Mouse (Mus musculus) embryonic facial prominence, embryonic 14.5 days (tissue): ENCODE measurements around the gene Exoc6. TPM values are rescaled to one million over a fixed set of nuclear protein-coding genes. Genes with fewer than 3 reads are reported as not detected.

Source experiments
- ATAC-seq: fragments of 200-750 bp; cut with Nextera tagmentation; 2 replicates; pipeline ENCODE4 v1.8.0; 2017; ENCODE audit warnings: low read depth, moderate number of reproducible peaks, moderate TSS enrichment
- DNase-seq: peaks from one replicate; pipeline ENCODE4 v3.0.0-alpha.2; 2015; ENCODE audit warnings: low spot score
- H3K27ac ChIP-seq: fragments of 300-500 bp; sonication (generic); replicated peaks from 2 replicates; pipeline ENCODE4 v1.5.1; 2014; ENCODE audit warnings: low read depth, mild to moderate bottlenecking, low read length, moderate library complexity
- H3K27me3 ChIP-seq: fragments of 300-500 bp; sonication (generic); replicated peaks from 2 replicates; pipeline ENCODE4 v1.6.1; 2014; ENCODE audit warnings: low read length; ENCODE audit not compliant: control insufficient read depth, insufficient read depth
- H3K36me3 ChIP-seq: fragments of 300-500 bp; sonication (generic); 2 replicates; pipeline ENCODE4 v1.6.1; 2014; ENCODE audit warnings: low read length, mixed read lengths; ENCODE audit not compliant: control insufficient read depth, insufficient read depth
- H3K4me1 ChIP-seq: fragments of 300-500 bp; sonication (generic); 2 replicates; pipeline ENCODE4 v1.6.1; 2014; ENCODE audit warnings: antibody characterized with exemption, low read length; ENCODE audit not compliant: control insufficient read depth, insufficient read depth
- H3K4me2 ChIP-seq: fragments of 300-500 bp; sonication (generic); 2 replicates; pipeline ENCODE4 v1.6.1; 2014; ENCODE audit warnings: low read depth, mild to moderate bottlenecking, low read length, moderate library complexity, mixed read lengths
- H3K4me3 ChIP-seq: fragments of 300-500 bp; sonication (generic); 2 replicates; pipeline ENCODE4 v1.5.1; 2014; ENCODE audit warnings: low read depth, mild to moderate bottlenecking, low read length
- H3K9ac ChIP-seq: fragments of 300-500 bp; sonication (generic); 2 replicates; pipeline ENCODE4 v1.6.1; 2014; ENCODE audit warnings: low read depth, mild to moderate bottlenecking, low read length, moderate library complexity, mixed read lengths
- H3K9me3 ChIP-seq: fragments of 300-500 bp; sonication (generic); 2 replicates; pipeline ENCODE4 v1.6.1; 2016; ENCODE audit warnings: low read length; ENCODE audit not compliant: control insufficient read depth
- WGBS: fragments of 180-500 bp; shearing (Covaris S2); extraction: QIAGEN DNeasy Blood & Tissue Kit; methylation state at CpG from one replicate; pipeline ENCODE4 v1.1.7; 2014; 5-methylcytosine and 5-hydroxymethylcytosine counted together
- polyA plus RNA-seq: library from polyadenylated mRNA; unstranded; fragments of >200 nt; fragmentation: Nextera tagmentation; extraction: Ambion mirVana; gene quantifications from 2 replicates; pipeline ENCODE4 v1.2.1, GENCODE M21; 2014

Exoc6 gene
- polyA plus RNA-seq, 1 experiment from 2014 or later, result 10.7 TPM

GRCm38 (mm10) chr19:37579607-37580006, 29.4 kb downstream of the Exoc6 start:
- no peaks in the 10 kb centered on the region for H3K27me3 ChIP-seq
- no peak overlapping the region for H3K27ac ChIP-seq
- peak; percentile 20 for DNase-seq
- peak; percentile 50; the same call in 1 of the 2 replicates for ATAC-seq
- H3K4me2 ChIP-seq, result no peak overlapping the region
- H3K4me3 ChIP-seq, result no peak overlapping the region
- H3K36me3 ChIP-seq, result no peaks in the 10 kb centered on the region
- H3K9ac ChIP-seq, result no peak overlapping the region
- no peaks in the 10 kb centered on the region for H3K9me3 ChIP-seq
- WGBS, result 36% methylated on average over 4 of the region's 4 CpGs
- H3K4me1 ChIP-seq, result no peaks in the 10 kb centered on the region

- Histone ChIP-seq H3K4me2 (no peak overlapping the region), H3K4me1 (no peaks in the 10 kb centered on the region), H3K9ac (no peak overlapping the region), H3K27ac (no peak overlapping the region), H3K36me3 (no peaks in the 10 kb centered on the region), H3K4me3 (no peak overlapping the region), H3K27me3 (no peaks in the 10 kb centered on the region), H3K9me3 (no peaks in the 10 kb centered on the region)
- WGBS, result 73% methylated on average over 6 of the region's 6 CpGs
- no peak for DNase-seq
- no peak for ATAC-seq
These were observed 30.2 kb downstream of the Exoc6 start for GRCm38 (mm10) chr19:37580438-37580837.

- DNase-seq, result peak; percentile 58
- no peak overlapping the region for H3K9ac ChIP-seq
- H3K9me3 ChIP-seq, result no peaks in the 10 kb centered on the region
- no peaks in the 10 kb centered on the region for H3K4me1 ChIP-seq
- no peaks in the 10 kb centered on the region for H3K27me3 ChIP-seq
- H3K27ac ChIP-seq, result no peak overlapping the region
- no peak for ATAC-seq
- WGBS, result 35% methylated on average over 14 of the region's 14 CpGs
- H3K4me2 ChIP-seq, result no peak overlapping the region
- H3K36me3 ChIP-seq, result no peaks in the 10 kb centered on the region
- H3K4me3 ChIP-seq, result no peak overlapping the region
These were observed 35.0 kb downstream of the Exoc6 start for GRCm38 (mm10) chr19:37585210-37585609.

- no peak overlapping the region for H3K4me2 ChIP-seq
- H3K4me1 ChIP-seq, result no peaks in the 10 kb centered on the region
- no peak overlapping the region for H3K27ac ChIP-seq
These were observed 35.5 kb downstream of the Exoc6 start for GRCm38 (mm10) chr19:37585684-37586083.

GRCm38 (mm10) chr19:37590544-37590943, 40.3 kb downstream of the Exoc6 start:
- Histone ChIP-seq H3K27ac (no peak overlapping the region), H3K27me3 (no peaks in the 10 kb centered on the region), H3K9ac (no peak overlapping the region), H3K9me3 (no peaks in the 10 kb centered on the region), H3K4me1 (no peaks in the 10 kb centered on the region), H3K36me3 (no peaks in the 10 kb centered on the region), H3K4me3 (no peak overlapping the region), H3K4me2 (no peak overlapping the region)
- no peak for ATAC-seq
- no peak for DNase-seq
- 92% methylated on average over 7 of the region's 7 CpGs for WGBS

More at GRCm38 (mm10) chr19:37585684-37586083, 35.5 kb downstream of the Exoc6 start:
- 70% methylated on average over 8 of the region's 8 CpGs for WGBS
- H3K4me3 ChIP-seq, result no peak overlapping the region
- H3K9ac ChIP-seq, result no peak overlapping the region
- no peak for DNase-seq
- no peaks in the 10 kb centered on the region for H3K27me3 ChIP-seq
- no peaks in the 10 kb centered on the region for H3K36me3 ChIP-seq
- H3K9me3 ChIP-seq, result no peaks in the 10 kb centered on the region
- no peak for ATAC-seq

GRCm38 (mm10) chr19:37601968-37602848, 52.0 kb downstream of the Exoc6 start:
- no peak overlapping the region for H3K4me3 ChIP-seq
- DNase-seq, result peak; percentile 89
- peak overlapping the region; percentile 23 for H3K4me2 ChIP-seq

GRCm38 (mm10) chr19:37609991-37610390, 59.8 kb downstream of the Exoc6 start:
- H3K27ac ChIP-seq, result no peak overlapping the region
- DNase-seq (no peak), ATAC-seq (no peak)
- H3K9me3 ChIP-seq, result no peaks in the 10 kb centered on the region
- H3K9ac ChIP-seq, result no peak overlapping the region
- no peak overlapping the region for H3K4me2 ChIP-seq
- no peak overlapping the region for H3K4me3 ChIP-seq
- H3K36me3 ChIP-seq, result no peaks in the 10 kb centered on the region
- 68% methylated on average over 7 of the region's 7 CpGs for WGBS
- no peaks in the 10 kb centered on the region for H3K27me3 ChIP-seq
- H3K4me1 ChIP-seq, result 0 out of 2 replicates have a peak, but pooled peaks cover 3% of the 10 kb centered on the region

More at GRCm38 (mm10) chr19:37601968-37602848, 52.0 kb downstream of the Exoc6 start:
- Histone ChIP-seq H3K36me3 (no peaks in the 10 kb centered on the region), H3K9ac (no peak overlapping the region), H3K27ac (no peak overlapping the region), H3K9me3 (no peaks in the 10 kb centered on the region), H3K27me3 (no peaks in the 10 kb centered on the region), H3K4me1 (no peaks in the 10 kb centered on the region)
- no peak for ATAC-seq
- WGBS, result 36% methylated on average over 22 of the region's 22 CpGs

GRCm38 (mm10) chr19:37612893-37613292, 62.7 kb downstream of the Exoc6 start:
- Histone ChIP-seq H3K27me3 (no peaks in the 10 kb centered on the region), H3K4me3 (no peak overlapping the region), H3K4me2 (no peak overlapping the region), H3K9ac (no peak overlapping the region), H3K4me1 (0 out of 2 replicates have a peak, but pooled peaks cover 3% of the 10 kb centered on the region), H3K9me3 (no peaks in the 10 kb centered on the region), H3K27ac (no peak overlapping the region), H3K36me3 (no peaks in the 10 kb centered on the region)
- no peak for DNase-seq
- 54% methylated on average over 7 of the region's 7 CpGs for WGBS
- no peak for ATAC-seq
